Mouse (Mus musculus) cerebellum, adult 8-10 months (tissue): Measurements from ENCODE around the gene Rps6ka6.
A peak's percentile ranks its signal among the peaks of the same experiment; 100 is the strongest.

Experiments
- DNase-seq: peaks from one replicate; pipeline ENCODE4 v3.0.0; 2022

Rps6ka6 gene

GRCm38 (mm10) chrX:111537859-111538258 lies at the start of gene Rps6ka6:
Rps6ka6 (minus strand) TSS chrX:111537959.
- DNase-seq = no peak

GRCm38 (mm10) chrX:111577044-111577443 lies 39.3 kb upstream of the Rps6ka6 start:
- DNase-seq = no peak

GRCm38 (mm10) chrX:111518206-111518605 lies 19.6 kb downstream of the Rps6ka6 start:
- DNase-seq = no peak

- DNase-seq = no peak
Observed at GRCm38 (mm10) chrX:111463565-111464093, 74.1 kb downstream of the Rps6ka6 start.

GRCm38 (mm10) chrX:111462833-111463564 lies 74.8 kb downstream of the Rps6ka6 start:
- DNase-seq = peak; percentile 44

GRCm38 (mm10) chrX:111462495-111462832 lies 75.3 kb downstream of the Rps6ka6 start:
- DNase-seq = no peak

- no peak for DNase-seq
Observed at GRCm38 (mm10) chrX:111462092-111462491, 75.7 kb downstream of the Rps6ka6 start.

- no peak for DNase-seq
Observed at GRCm38 (mm10) chrX:111460166-111460565, 77.6 kb downstream of the Rps6ka6 start.

GRCm38 (mm10) chrX:111436571-111436970 lies 101.2 kb downstream of the Rps6ka6 start:
- DNase-seq = no peak

GRCm38 (mm10) chrX:111414775-111415174 lies 123.0 kb downstream of the Rps6ka6 start:
- DNase-seq = no peak

- DNase-seq = no peak
Observed at GRCm38 (mm10) chrX:111404816-111405215, 132.9 kb downstream of the Rps6ka6 start.

- DNase-seq = no peak
Observed at GRCm38 (mm10) chrX:111377020-111377419, 160.7 kb downstream of the Rps6ka6 start.

GRCm38 (mm10) chrX:111374177-111374576 lies 163.6 kb downstream of the Rps6ka6 start:
- DNase-seq = no peak
